Mouse (Mus musculus) stomach, postnatal 0 days (tissue): Measurements from ENCODE around the gene Nit1.

ENCODE experiments used
- CTCF ChIP-seq: IDR thresholded peaks from 2 replicates; pipeline ENCODE4 v1.5.1; 2016; ENCODE audit warnings: antibody characterized with exemption, low read depth, mild to moderate bottlenecking, moderate library complexity
- EP300 ChIP-seq: optimal IDR thresholded peaks from 2 replicates; pipeline ENCODE3; 2016; ENCODE audit warnings: antibody characterized with exemption

DNA sequence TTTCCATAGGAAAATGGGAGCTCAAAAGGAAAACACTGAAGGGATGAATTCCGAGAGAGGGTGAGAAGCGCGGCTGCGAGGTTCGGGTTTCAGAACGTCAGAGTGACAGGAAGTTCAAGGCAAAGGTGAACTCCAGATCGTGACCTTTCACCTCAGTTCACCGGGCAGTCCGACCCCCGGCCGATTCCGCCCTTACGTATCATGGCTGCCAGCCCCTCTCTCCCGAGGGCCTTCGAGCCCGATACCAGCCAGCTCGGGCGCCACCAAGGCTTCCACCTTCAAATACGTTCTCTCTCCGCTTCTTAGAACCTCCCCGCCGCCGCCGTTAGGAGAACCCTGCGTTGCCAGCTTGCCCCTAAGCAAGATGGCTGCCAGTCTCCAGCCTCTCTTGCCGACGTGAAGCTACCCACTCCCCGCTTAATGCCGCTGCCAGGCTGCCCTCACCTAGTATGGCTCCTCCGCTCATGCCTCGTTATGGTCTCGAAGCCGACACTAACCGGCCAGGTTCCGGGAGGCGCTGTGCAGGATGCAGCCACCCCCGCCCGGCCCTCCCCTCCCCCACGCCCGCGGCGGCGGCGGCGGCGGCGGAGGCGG is 16.5 kb downstream of the Nit1 start, which contains the start of gene Dedd:
- TF ChIP-seq EP300 (no peak), CTCF (peak; percentile 43)
